Mouse (Mus musculus) liver, postnatal 0 days (tissue): ENCODE measurements at regions not wholly inside any gene's neighbourhood (a gene's known extent, or its start where the extent isn't known, plus 50 kb on each side); places are given as distances from the start of the nearest gene placed in this dataset.

Experiments used
- ATAC-seq: fragments of 200-750 bp; cut with Nextera tagmentation; 2 replicates; pipeline ENCODE4 v1.8.0; 2017; ENCODE audit warnings: mild to moderate bottlenecking, moderate library complexity
- DNase-seq: peaks from one replicate; pipeline ENCODE4 v3.0.0-alpha.2; 2016
- H3K27ac ChIP-seq: fragments of 300-500 bp; sonication (generic); 2 replicates; pipeline ENCODE4 v1.5.1; 2014; ENCODE audit warnings: antibody characterized with exemption, moderate library complexity, mild to moderate bottlenecking, low read depth
- H3K27me3 ChIP-seq: fragments of 300-500 bp; sonication (generic); 2 replicates; pipeline ENCODE4 v1.6.1; 2014; ENCODE audit warnings: low read length, control low read depth, mixed read lengths; ENCODE audit not compliant: insufficient read depth
- H3K36me3 ChIP-seq: fragments of 300-500 bp; sonication (generic); replicated peaks from 2 replicates; pipeline ENCODE4 v1.6.1; 2014; ENCODE audit warnings: mild to moderate bottlenecking, control low read depth, low read length, moderate library complexity, mixed read lengths; ENCODE audit not compliant: insufficient read depth
- H3K4me1 ChIP-seq: fragments of 300-500 bp; sonication (generic); 2 replicates; pipeline ENCODE4 v1.6.1; 2014; ENCODE audit warnings: antibody characterized with exemption, mild to moderate bottlenecking, control low read depth; ENCODE audit not compliant: insufficient read depth
- H3K4me2 ChIP-seq: fragments of 300-500 bp; sonication (generic); 2 replicates; pipeline ENCODE4 v1.6.1; 2014; ENCODE audit warnings: low read depth, mild to moderate bottlenecking, low read length, moderate library complexity, mixed read lengths
- H3K4me3 ChIP-seq: fragments of 300-500 bp; sonication (generic); 2 replicates; pipeline ENCODE4 v1.5.1; 2014; ENCODE audit warnings: low read depth, low read length
- H3K9ac ChIP-seq: fragments of 300-500 bp; sonication (generic); replicated peaks from 2 replicates; pipeline ENCODE4 v1.6.1; 2014; ENCODE audit warnings: mild to moderate bottlenecking, moderate library complexity
- H3K9me3 ChIP-seq: fragments of 300-500 bp; sonication (generic); 2 replicates; pipeline ENCODE4 v1.6.1; 2016; ENCODE audit warnings: mild to moderate bottlenecking, control low read depth, low read length, mixed read lengths
- CTCF ChIP-seq: sonication (generic); IDR thresholded peaks from 2 replicates; pipeline ENCODE4 v1.5.1; 2016; ENCODE audit warnings: antibody characterized with exemption, low read depth
- EP300 ChIP-seq: IDR thresholded peaks from 2 replicates; pipeline ENCODE4 v1.6.1; 2016; ENCODE audit warnings: antibody characterized with exemption, low read depth, mild to moderate bottlenecking
- WGBS: fragments of 180-500 bp; shearing (Covaris S2); extraction: QIAGEN DNeasy Blood & Tissue Kit; methylation state at CpG from one replicate; pipeline ENCODE4 v1.1.7; 2014; ENCODE audit not compliant: insufficient replicate concordance; 5-methylcytosine and 5-hydroxymethylcytosine counted together

- Histone ChIP-seq H3K9me3 (no peaks in the 10 kb centered on the region), H3K4me2 (no peak overlapping the region), H3K4me3 (no peak overlapping the region), H3K36me3 (no peaks in the 10 kb centered on the region), H3K4me1 (no peaks in the 10 kb centered on the region), H3K9ac (no peak overlapping the region), H3K27ac (no peak overlapping the region), H3K27me3 (no peaks in the 10 kb centered on the region)
- ATAC-seq = no peak
- no peak for TF ChIP-seq EP300
- TF ChIP-seq CTCF = no peak
- DNase-seq = no peak
- WGBS = 72% methylated on average over 3 of the region's 3 CpGs
These were observed 971.4 kb upstream of the Lrrn3 start for GRCm38 (mm10) chr12:42457655-42458054.

- ATAC-seq (peak; percentile 94), DNase-seq (no peak)
- H3K36me3 ChIP-seq = no peaks in the 10 kb centered on the region
- TF ChIP-seq EP300 (no peak), CTCF (no peak)
- no peak overlapping the region for H3K9ac ChIP-seq
- no peak overlapping the region for H3K4me3 ChIP-seq
- no peak overlapping the region for H3K27ac ChIP-seq
- H3K9me3 ChIP-seq = no peaks in the 10 kb centered on the region
- H3K27me3 ChIP-seq = no peaks in the 10 kb centered on the region
- WGBS = 60% methylated on average over 6 of the region's 6 CpGs
- no peaks in the 10 kb centered on the region for H3K4me1 ChIP-seq
- no peak overlapping the region for H3K4me2 ChIP-seq
These were observed 949.4 kb upstream of the Lrrn3 start for GRCm38 (mm10) chr12:42435616-42436015.

- H3K9ac ChIP-seq = no peak overlapping the region
- 75% methylated on average over 3 of the region's 3 CpGs for WGBS
- DNase-seq (no peak), ATAC-seq (no peak)
- no peak overlapping the region for H3K4me2 ChIP-seq
- no peaks in the 10 kb centered on the region for H3K36me3 ChIP-seq
- H3K4me3 ChIP-seq = no peak overlapping the region
- H3K27ac ChIP-seq = no peak overlapping the region
- no peaks in the 10 kb centered on the region for H3K4me1 ChIP-seq
- H3K27me3 ChIP-seq = no peaks in the 10 kb centered on the region
- no peak for TF ChIP-seq CTCF
- no peak for TF ChIP-seq EP300
- no peaks in the 10 kb centered on the region for H3K9me3 ChIP-seq
These were observed 941.2 kb upstream of the Lrrn3 start for GRCm38 (mm10) chr12:42427470-42427869.
